Mouse (Mus musculus): ENCODE measurements around the gene March6.

GRCm38 (mm10) chr15:31407490-31407889, 123.4 kb downstream of the March6 start:
- no peak for TF ChIP-seq CTCF (IDR thresholded peaks at IDR 0.05; ENCODE audit: borderline replicate concordance, control insufficient read depth, extremely low read depth, insufficient read depth, low read length, poor library complexity)
- TF ChIP-seq POLR2A (IDR thresholded peaks at IDR 0.05; ENCODE audit: control insufficient read depth, extremely low read depth, insufficient read depth, low read length, poor library complexity), result no peak
